Mouse (Mus musculus): ENCODE data around the gene Vps18. TPM values are rescaled to one million over a fixed set of nuclear protein-coding genes. Genes with fewer than 3 reads are reported as not detected.

Gene Vps18
- polyA plus RNA-seq, 1 experiment = 0.73 TPM

GRCm38 (mm10) chr2:119297506-119297905 is 9.0 kb downstream of the Vps18 start:
- H3K4me3 ChIP-seq (replicated peaks) = no peak overlapping the region
- no peaks in the 10 kb centered on the region for H3K27me3 ChIP-seq (ENCODE audit: control insufficient read depth)
- peaks cover 63% of the 10 kb centered on the region for H3K36me3 ChIP-seq (ENCODE audit: control insufficient read depth)
- H3K4me1 ChIP-seq (ENCODE audit: control insufficient read depth) = peaks cover 37% of the 10 kb centered on the region
- TF ChIP-seq TAL1 (IDR thresholded peaks at IDR 0.05; ENCODE audit: low read length) (no peak), GATA1 (IDR thresholded peaks at IDR 0.05; ENCODE audit: low read length) (no peak)
- H3K9me3 ChIP-seq (ENCODE audit: control insufficient read depth, low read length) = no peaks in the 10 kb centered on the region

GRCm38 (mm10) chr2:119298330-119298729 is 9.8 kb downstream of the Vps18 start:
- Histone ChIP-seq H3K4me3 (replicated peaks) (no peak overlapping the region), H3K4me1 (ENCODE audit: control insufficient read depth) (peaks cover 41% of the 10 kb centered on the region), H3K27me3 (ENCODE audit: control insufficient read depth) (no peaks in the 10 kb centered on the region), H3K9me3 (ENCODE audit: control insufficient read depth, low read length) (no peaks in the 10 kb centered on the region), H3K36me3 (ENCODE audit: control insufficient read depth) (peaks cover 55% of the 10 kb centered on the region)
- TF ChIP-seq GATA1 (IDR thresholded peaks at IDR 0.05; ENCODE audit: low read length) = no peak
- TF ChIP-seq TAL1 (IDR thresholded peaks at IDR 0.05; ENCODE audit: low read length) = no peak

- Histone ChIP-seq H3K9me3 (ENCODE audit: control insufficient read depth, low read length) (no peaks in the 10 kb centered on the region), H3K36me3 (ENCODE audit: control insufficient read depth) (peaks cover 50% of the 10 kb centered on the region), H3K27me3 (ENCODE audit: control insufficient read depth) (no peaks in the 10 kb centered on the region), H3K4me3 (replicated peaks) (no peak overlapping the region), H3K4me1 (ENCODE audit: control insufficient read depth) (peaks cover 44% of the 10 kb centered on the region)
- TF ChIP-seq GATA1 (IDR thresholded peaks at IDR 0.05; ENCODE audit: low read length) (no peak), TAL1 (IDR thresholded peaks at IDR 0.05; ENCODE audit: low read length) (no peak)
Observed at GRCm38 (mm10) chr2:119298839-119299238, 10.3 kb downstream of the Vps18 start.

- Histone ChIP-seq H3K36me3 (ENCODE audit: control insufficient read depth) (peaks cover 37% of the 10 kb centered on the region), H3K4me3 (replicated peaks) (peak overlapping the region; percentile 57), H3K9me3 (ENCODE audit: control insufficient read depth, low read length) (no peaks in the 10 kb centered on the region), H3K4me1 (ENCODE audit: control insufficient read depth) (peaks cover 56% of the 10 kb centered on the region), H3K27me3 (ENCODE audit: control insufficient read depth) (no peaks in the 10 kb centered on the region)
- no peak for TF ChIP-seq TAL1 (IDR thresholded peaks at IDR 0.05; ENCODE audit: low read length)
- no peak for TF ChIP-seq GATA1 (IDR thresholded peaks at IDR 0.05; ENCODE audit: low read length)
Observed at GRCm38 (mm10) chr2:119299981-119300818, 11.7 kb downstream of the Vps18 start.

- Histone ChIP-seq H3K4me3 (replicated peaks) (peak overlapping the region; percentile 57), H3K4me1 (ENCODE audit: control insufficient read depth) (peaks cover 60% of the 10 kb centered on the region), H3K36me3 (ENCODE audit: control insufficient read depth) (peaks cover 33% of the 10 kb centered on the region)
Observed at GRCm38 (mm10) chr2:119300819-119301493, 12.4 kb downstream of the Vps18 start.

GRCm38 (mm10) chr2:119302876-119303275 is 14.3 kb downstream of the Vps18 start:
- Histone ChIP-seq H3K36me3 (ENCODE audit: control insufficient read depth) (peaks cover 16% of the 10 kb centered on the region), H3K27me3 (ENCODE audit: control insufficient read depth) (no peaks in the 10 kb centered on the region), H3K4me3 (replicated peaks) (no peak overlapping the region), H3K4me1 (ENCODE audit: control insufficient read depth) (peaks cover 60% of the 10 kb centered on the region), H3K9me3 (ENCODE audit: control insufficient read depth, low read length) (no peaks in the 10 kb centered on the region)
- TF ChIP-seq TAL1 (IDR thresholded peaks at IDR 0.05; ENCODE audit: low read length) = no peak
- TF ChIP-seq GATA1 (IDR thresholded peaks at IDR 0.05; ENCODE audit: low read length) = no peak

More at GRCm38 (mm10) chr2:119300819-119301493, 12.4 kb downstream of the Vps18 start:
- Histone ChIP-seq H3K27me3 (ENCODE audit: control insufficient read depth) (no peaks in the 10 kb centered on the region), H3K9me3 (ENCODE audit: control insufficient read depth, low read length) (no peaks in the 10 kb centered on the region)
- TF ChIP-seq TAL1 (IDR thresholded peaks at IDR 0.05; ENCODE audit: low read length) (no peak), GATA1 (IDR thresholded peaks at IDR 0.05; ENCODE audit: low read length) (no peak)

- Histone ChIP-seq H3K4me3 (replicated peaks) (no peak overlapping the region), H3K36me3 (ENCODE audit: control insufficient read depth) (peaks cover 3% of the 10 kb centered on the region; the same call in 1 of the 2 replicates), H3K4me1 (ENCODE audit: control insufficient read depth) (peaks cover 52% of the 10 kb centered on the region), H3K27me3 (ENCODE audit: control insufficient read depth) (no peaks in the 10 kb centered on the region), H3K9me3 (ENCODE audit: control insufficient read depth, low read length) (no peaks in the 10 kb centered on the region)
- TF ChIP-seq GATA1 (IDR thresholded peaks at IDR 0.05; ENCODE audit: low read length) (no peak), TAL1 (IDR thresholded peaks at IDR 0.05; ENCODE audit: low read length) (no peak)
Observed at GRCm38 (mm10) chr2:119304391-119304790, 15.9 kb downstream of the Vps18 start.

GRCm38 (mm10) chr2:119304798-119305208 is 16.3 kb downstream of the Vps18 start:
- H3K4me1 ChIP-seq (ENCODE audit: control insufficient read depth) = peaks cover 48% of the 10 kb centered on the region
- no peaks in the 10 kb centered on the region for H3K27me3 ChIP-seq (ENCODE audit: control insufficient read depth)
- TF ChIP-seq GATA1 (IDR thresholded peaks at IDR 0.05; ENCODE audit: low read length) = no peak
- TF ChIP-seq TAL1 (IDR thresholded peaks at IDR 0.05; ENCODE audit: low read length) = no peak
- no peaks in the 10 kb centered on the region; the same call in 1 of the 2 replicates for H3K36me3 ChIP-seq (ENCODE audit: control insufficient read depth)
- H3K9me3 ChIP-seq (ENCODE audit: control insufficient read depth, low read length) = no peaks in the 10 kb centered on the region
- no peak overlapping the region for H3K4me3 ChIP-seq (replicated peaks)

- Histone ChIP-seq H3K4me3 (replicated peaks) (no peak overlapping the region), H3K4me1 (ENCODE audit: control insufficient read depth) (no peaks in the 10 kb centered on the region), H3K27me3 (ENCODE audit: control insufficient read depth) (peaks cover 3% of the 10 kb centered on the region), H3K36me3 (ENCODE audit: control insufficient read depth) (no peaks in the 10 kb centered on the region), H3K9me3 (ENCODE audit: control insufficient read depth, low read length) (no peaks in the 10 kb centered on the region)
- TF ChIP-seq TAL1 (IDR thresholded peaks at IDR 0.05; ENCODE audit: low read length) (no peak), GATA1 (IDR thresholded peaks at IDR 0.05; ENCODE audit: low read length) (no peak)
Observed at GRCm38 (mm10) chr2:119311544-119311943, 23.0 kb downstream of the Vps18 start.
